Mouse (Mus musculus) lung, embryonic 16.5 days (tissue): ENCODE measurements at regions not wholly inside any gene's neighbourhood (a gene's known extent, or its start where the extent isn't known, plus 50 kb on each side); places are given as distances from the start of the nearest gene placed in this dataset.

Experiments used
- ATAC-seq: fragments of 200-750 bp; cut with Nextera tagmentation; 2 replicates; pipeline ENCODE4 v1.8.0; 2017; ENCODE audit warnings: low read depth, mild to moderate bottlenecking, moderate library complexity
- H3K27ac ChIP-seq: fragments of 300-500 bp; sonication (generic); 2 replicates; pipeline ENCODE4 v1.5.1; 2014; ENCODE audit warnings: mild to moderate bottlenecking, control low read depth, low read length
- H3K27me3 ChIP-seq: fragments of 300-500 bp; sonication (generic); 2 replicates; pipeline ENCODE4 v1.6.1; 2014; ENCODE audit warnings: low read depth, low read length, mixed read lengths; ENCODE audit not compliant: control insufficient read depth, insufficient read depth
- H3K36me3 ChIP-seq: fragments of 300-500 bp; sonication (generic); 2 replicates; pipeline ENCODE4 v1.6.1; 2014; ENCODE audit warnings: low read length; ENCODE audit not compliant: control insufficient read depth, insufficient read depth
- H3K4me1 ChIP-seq: fragments of 300-500 bp; sonication (generic); replicated peaks from 2 replicates; pipeline ENCODE4 v1.6.1; 2014; ENCODE audit warnings: low read length, mixed read lengths; ENCODE audit not compliant: control insufficient read depth, insufficient read depth
- H3K4me2 ChIP-seq: fragments of 300-500 bp; sonication (generic); 2 replicates; pipeline ENCODE4 v1.6.1; 2014; ENCODE audit warnings: low read depth, low read length, control low read depth
- H3K4me3 ChIP-seq: fragments of 300-500 bp; sonication (generic); 2 replicates; pipeline ENCODE4 v1.5.1; 2014; ENCODE audit warnings: mild to moderate bottlenecking, low read length, control low read depth
- H3K9ac ChIP-seq: fragments of 300-500 bp; sonication (generic); 2 replicates; pipeline ENCODE4 v1.6.1; 2014; ENCODE audit warnings: low read length, control low read depth
- H3K9me3 ChIP-seq: fragments of 300-500 bp; sonication (generic); 2 replicates; pipeline ENCODE4 v1.6.1; 2016; ENCODE audit warnings: low read length; ENCODE audit not compliant: control insufficient read depth
- WGBS: fragments of 180-500 bp; shearing (Covaris S2); extraction: QIAGEN DNeasy Blood & Tissue Kit; methylation state at CpG from one replicate; pipeline ENCODE4 v1.1.7; 2014; 5-methylcytosine and 5-hydroxymethylcytosine counted together

GRCm38 (mm10) chr14:105675801-105676645 is 220.6 kb downstream of the Spry2 start:
- Histone ChIP-seq H3K9ac (no peak overlapping the region), H3K27me3 (no peaks in the 10 kb centered on the region), H3K36me3 (no peaks in the 10 kb centered on the region), H3K27ac (no peak overlapping the region), H3K4me1 (no peaks in the 10 kb centered on the region), H3K4me2 (no peak overlapping the region), H3K4me3 (no peak overlapping the region), H3K9me3 (0 out of 2 replicates have a peak, but pooled peaks cover 1% of the 10 kb centered on the region)
- 42% methylated on average over 13 of the region's 13 CpGs for WGBS
- 0 out of 2 replicates have a peak, but pooled peaks have one; percentile 67 for ATAC-seq

- ATAC-seq: no peak
- Histone ChIP-seq H3K9me3 (0 out of 2 replicates have a peak, but pooled peaks cover 4% of the 10 kb centered on the region), H3K4me3 (no peak overlapping the region), H3K36me3 (no peaks in the 10 kb centered on the region), H3K27ac (no peak overlapping the region), H3K27me3 (no peaks in the 10 kb centered on the region), H3K4me2 (no peak overlapping the region), H3K4me1 (no peaks in the 10 kb centered on the region), H3K9ac (no peak overlapping the region)
Observed at GRCm38 (mm10) chr14:105675006-105675405, 221.6 kb downstream of the Spry2 start.

- ATAC-seq: no peak
- Histone ChIP-seq H3K4me2 (no peak overlapping the region), H3K9me3 (0 out of 2 replicates have a peak, but pooled peaks cover 4% of the 10 kb centered on the region), H3K36me3 (no peaks in the 10 kb centered on the region), H3K27ac (no peak overlapping the region), H3K27me3 (no peaks in the 10 kb centered on the region), H3K9ac (no peak overlapping the region), H3K4me3 (no peak overlapping the region), H3K4me1 (no peaks in the 10 kb centered on the region)
- 46% methylated on average over 11 of the region's 11 CpGs for WGBS
Observed at GRCm38 (mm10) chr14:105668969-105669368, 227.7 kb downstream of the Spry2 start.

GRCm38 (mm10) chr14:105664671-105665198 is 231.9 kb downstream of the Spry2 start:
- Histone ChIP-seq H3K4me2 (no peak overlapping the region), H3K27ac (no peak overlapping the region), H3K4me1 (no peaks in the 10 kb centered on the region), H3K36me3 (no peaks in the 10 kb centered on the region), H3K27me3 (no peaks in the 10 kb centered on the region), H3K9ac (no peak overlapping the region), H3K4me3 (no peak overlapping the region), H3K9me3 (no peaks in the 10 kb centered on the region)
- 60% methylated on average over 7 of the region's 7 CpGs for WGBS
- no peak for ATAC-seq

GRCm38 (mm10) chr14:105663472-105663871 is 233.1 kb downstream of the Spry2 start:
- ATAC-seq: no peak
- H3K4me2 ChIP-seq: no peak overlapping the region
- WGBS: 78% methylated on average over 3 of the region's 4 CpGs

GRCm38 (mm10) chr14:105662839-105663238 is 233.8 kb downstream of the Spry2 start:
- 86% methylated on average over 6 of the region's 6 CpGs for WGBS
- ATAC-seq: no peak

More at GRCm38 (mm10) chr14:105663472-105663871, 233.1 kb downstream of the Spry2 start:
- Histone ChIP-seq H3K4me3 (no peak overlapping the region), H3K27me3 (no peaks in the 10 kb centered on the region), H3K27ac (no peak overlapping the region), H3K4me1 (no peaks in the 10 kb centered on the region), H3K9ac (no peak overlapping the region), H3K9me3 (no peaks in the 10 kb centered on the region), H3K36me3 (no peaks in the 10 kb centered on the region)

GRCm38 (mm10) chr14:105658316-105658715 is 238.3 kb downstream of the Spry2 start:
- H3K27ac ChIP-seq: no peak overlapping the region
- peaks cover 3% of the 10 kb centered on the region; the same call in 1 of the 2 replicates for H3K9me3 ChIP-seq
- H3K4me1 ChIP-seq: no peaks in the 10 kb centered on the region
- H3K4me3 ChIP-seq: no peak overlapping the region
- H3K36me3 ChIP-seq: no peaks in the 10 kb centered on the region
- no peaks in the 10 kb centered on the region for H3K27me3 ChIP-seq
- no peak for ATAC-seq
- H3K4me2 ChIP-seq: no peak overlapping the region
- WGBS: 74% methylated on average over 2 of the region's 2 CpGs
- H3K9ac ChIP-seq: no peak overlapping the region

More at GRCm38 (mm10) chr14:105662839-105663238, 233.8 kb downstream of the Spry2 start:
- no peaks in the 10 kb centered on the region for H3K4me1 ChIP-seq
- no peak overlapping the region for H3K4me3 ChIP-seq
- H3K9ac ChIP-seq: no peak overlapping the region
- H3K9me3 ChIP-seq: peaks cover 2% of the 10 kb centered on the region; the same call in 1 of the 2 replicates
- no peaks in the 10 kb centered on the region for H3K36me3 ChIP-seq
- no peak overlapping the region for H3K4me2 ChIP-seq
- H3K27ac ChIP-seq: no peak overlapping the region
- H3K27me3 ChIP-seq: no peaks in the 10 kb centered on the region

- WGBS: 74% methylated on average over 3 of the region's 3 CpGs
- Histone ChIP-seq H3K9ac (no peak overlapping the region), H3K27me3 (no peaks in the 10 kb centered on the region), H3K4me1 (no peaks in the 10 kb centered on the region), H3K4me2 (no peak overlapping the region), H3K4me3 (no peak overlapping the region), H3K36me3 (no peaks in the 10 kb centered on the region), H3K27ac (no peak overlapping the region), H3K9me3 (no peaks in the 10 kb centered on the region)
- no peak for ATAC-seq
Observed at GRCm38 (mm10) chr14:105647166-105647565, 249.5 kb downstream of the Spry2 start.

GRCm38 (mm10) chr14:105644428-105644827 is 252.2 kb downstream of the Spry2 start:
- no peaks in the 10 kb centered on the region for H3K36me3 ChIP-seq
- H3K4me3 ChIP-seq: no peak overlapping the region
- H3K9me3 ChIP-seq: no peaks in the 10 kb centered on the region
- no peak overlapping the region for H3K4me2 ChIP-seq
- no peak overlapping the region for H3K9ac ChIP-seq
- no peaks in the 10 kb centered on the region for H3K4me1 ChIP-seq
- no peak for ATAC-seq
- no peaks in the 10 kb centered on the region for H3K27me3 ChIP-seq
- H3K27ac ChIP-seq: no peak overlapping the region
- WGBS: 83% methylated on average over 2 of the region's 2 CpGs
